Mouse (Mus musculus) limb, embryonic 13.5 days (tissue): ENCODE data around the gene Bahd1. TPM values are rescaled to one million over a fixed set of nuclear protein-coding genes. Genes with fewer than 3 reads are reported as not detected.
A peak's percentile ranks its signal among the peaks of the same experiment; 100 is the strongest.

ENCODE experiments used
- ATAC-seq: fragments of 200-750 bp; cut with Nextera tagmentation; 2 replicates; pipeline ENCODE4 v1.8.0; 2017; ENCODE audit warnings: low read depth, moderate number of reproducible peaks, moderate TSS enrichment; ENCODE audit not compliant: low FRiP score
- H3K27ac ChIP-seq: fragments of 300-500 bp; sonication (generic); 2 replicates; pipeline ENCODE4 v1.5.1; 2015; ENCODE audit warnings: inconsistent platforms, mild to moderate bottlenecking, moderate library complexity
- H3K27me3 ChIP-seq: fragments of 300-500 bp; sonication (generic); 2 replicates; pipeline ENCODE4 v1.6.1; 2015; ENCODE audit warnings: mild to moderate bottlenecking, inconsistent platforms
- H3K36me3 ChIP-seq: fragments of 300-500 bp; sonication (generic); 2 replicates; pipeline ENCODE4 v1.6.1; 2015; ENCODE audit warnings: inconsistent platforms, mild to moderate bottlenecking, moderate library complexity
- H3K4me1 ChIP-seq: fragments of 300-500 bp; sonication (generic); 2 replicates; pipeline ENCODE4 v1.6.1; 2015; ENCODE audit warnings: inconsistent platforms
- H3K4me2 ChIP-seq: fragments of 300-500 bp; sonication (generic); replicated peaks from 2 replicates; pipeline ENCODE4 v1.6.1; 2015; ENCODE audit warnings: inconsistent platforms, mild to moderate bottlenecking, moderate library complexity
- H3K4me3 ChIP-seq: fragments of 300-500 bp; sonication (generic); 2 replicates; pipeline ENCODE4 v1.5.1; 2015; ENCODE audit warnings: moderate library complexity, mild to moderate bottlenecking, inconsistent platforms
- H3K9ac ChIP-seq: fragments of 300-500 bp; sonication (generic); 2 replicates; pipeline ENCODE4 v1.6.1; 2015; ENCODE audit warnings: mild to moderate bottlenecking, inconsistent platforms
- H3K9me3 ChIP-seq: fragments of 300-500 bp; sonication (generic); 2 replicates; pipeline ENCODE4 v1.6.1; 2016; ENCODE audit warnings: inconsistent platforms
- WGBS: fragments of 180-500 bp; shearing (Covaris S2); methylation state at CpG from one replicate; pipeline ENCODE4 v1.1.7; 2015; 5-methylcytosine and 5-hydroxymethylcytosine counted together
- polyA plus RNA-seq: library from polyadenylated mRNA; unstranded; fragments of >200 nt; fragmentation: Nextera tagmentation; extraction: Ambion mirVana; gene quantifications from 2 replicates; pipeline ENCODE4 v1.2.1, GENCODE M21; 2015

Gene Bahd1
- polyA plus RNA-seq, 1 experiment from 2014 or later: 3.8 TPM

DNA sequence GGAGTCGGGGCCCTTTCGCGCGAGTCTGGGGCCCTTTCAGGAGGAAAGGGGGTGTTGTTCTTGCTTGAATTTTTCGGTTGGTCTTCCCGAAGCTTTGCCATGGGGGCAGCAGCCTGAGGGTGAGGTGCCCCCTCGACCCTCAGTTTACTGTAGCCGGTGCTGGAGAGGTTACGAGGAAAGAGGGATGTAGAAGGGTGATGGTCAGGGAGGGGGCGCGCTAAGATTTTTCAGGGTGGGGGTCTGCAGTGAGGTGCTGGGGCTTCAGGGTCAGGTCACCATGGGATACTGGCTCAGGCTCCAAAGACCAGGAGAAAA lies 606 bp downstream of the Bahd1 start:
- ATAC-seq: no peak

DNA sequence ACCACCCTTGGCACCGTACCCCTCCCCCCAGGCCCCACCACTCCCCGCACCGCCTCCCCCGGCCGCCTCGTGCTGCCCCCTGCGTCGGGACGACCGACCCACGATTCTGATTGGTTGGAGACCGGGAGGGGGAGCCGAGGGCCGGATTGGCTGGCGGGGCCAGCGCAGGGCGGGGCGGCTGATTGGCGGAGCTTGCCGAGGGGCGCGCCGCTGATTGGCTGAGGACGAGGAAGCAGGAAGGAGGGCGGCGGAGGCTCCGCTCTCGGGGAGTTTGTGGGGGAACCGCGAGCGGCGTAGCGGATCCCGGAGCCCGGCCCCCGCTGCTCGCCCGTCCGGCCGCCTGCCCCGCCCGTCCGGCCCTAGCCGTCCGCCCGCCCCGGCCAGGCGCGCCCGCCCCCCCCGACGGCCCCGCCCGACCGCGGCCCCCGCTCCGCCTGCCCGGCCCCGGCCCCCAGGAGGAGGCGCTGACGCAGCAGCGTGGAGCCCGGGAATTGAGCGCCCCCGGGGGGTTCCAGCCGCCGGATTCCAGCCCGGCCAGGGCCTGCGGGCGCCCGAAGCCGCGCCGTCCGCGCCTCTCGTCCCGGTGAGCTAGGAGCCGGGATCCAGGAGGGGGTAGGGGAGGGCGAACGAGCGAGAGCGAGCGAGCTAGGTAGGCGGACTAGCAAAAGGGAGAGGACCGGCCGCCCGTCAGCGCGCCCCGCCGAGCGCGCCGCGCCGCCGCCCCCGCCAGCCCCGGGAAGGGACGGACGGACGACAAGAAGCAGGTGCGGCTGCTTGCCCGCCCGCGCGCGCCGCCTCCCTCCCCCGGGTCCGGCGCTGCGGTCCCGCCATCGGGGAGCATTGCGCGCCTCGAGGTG lies 1.2 kb downstream of the Bahd1 start:
- Histone ChIP-seq H3K9me3 (no peaks in the 10 kb centered on the region), H3K27me3 (peaks cover 70% of the 10 kb centered on the region), H3K27ac (0 out of 2 replicates have a peak overlapping the region, but pooled peaks have one; percentile 15), H3K9ac (peak overlapping the region; percentile 87), H3K4me3 (peak overlapping the region; percentile 90), H3K4me1 (peaks cover 43% of the 10 kb centered on the region), H3K36me3 (no peaks in the 10 kb centered on the region), H3K4me2 (peak overlapping the region; percentile 99)
- WGBS: under 1% methylated on average over 78 of the region's 120 CpGs
- ATAC-seq: peak; percentile 94

More for the DNA sequence above, 606 bp downstream of the Bahd1 start:
- 0% methylated on average over 11 of the region's 11 CpGs for WGBS
- Histone ChIP-seq H3K4me2 (peak overlapping the region; percentile 99), H3K27ac (no peak overlapping the region), H3K9ac (peak overlapping the region; percentile 68), H3K4me3 (peak overlapping the region; percentile 90), H3K9me3 (no peaks in the 10 kb centered on the region), H3K27me3 (peaks cover 77% of the 10 kb centered on the region), H3K4me1 (peaks cover 47% of the 10 kb centered on the region), H3K36me3 (no peaks in the 10 kb centered on the region)

DNA sequence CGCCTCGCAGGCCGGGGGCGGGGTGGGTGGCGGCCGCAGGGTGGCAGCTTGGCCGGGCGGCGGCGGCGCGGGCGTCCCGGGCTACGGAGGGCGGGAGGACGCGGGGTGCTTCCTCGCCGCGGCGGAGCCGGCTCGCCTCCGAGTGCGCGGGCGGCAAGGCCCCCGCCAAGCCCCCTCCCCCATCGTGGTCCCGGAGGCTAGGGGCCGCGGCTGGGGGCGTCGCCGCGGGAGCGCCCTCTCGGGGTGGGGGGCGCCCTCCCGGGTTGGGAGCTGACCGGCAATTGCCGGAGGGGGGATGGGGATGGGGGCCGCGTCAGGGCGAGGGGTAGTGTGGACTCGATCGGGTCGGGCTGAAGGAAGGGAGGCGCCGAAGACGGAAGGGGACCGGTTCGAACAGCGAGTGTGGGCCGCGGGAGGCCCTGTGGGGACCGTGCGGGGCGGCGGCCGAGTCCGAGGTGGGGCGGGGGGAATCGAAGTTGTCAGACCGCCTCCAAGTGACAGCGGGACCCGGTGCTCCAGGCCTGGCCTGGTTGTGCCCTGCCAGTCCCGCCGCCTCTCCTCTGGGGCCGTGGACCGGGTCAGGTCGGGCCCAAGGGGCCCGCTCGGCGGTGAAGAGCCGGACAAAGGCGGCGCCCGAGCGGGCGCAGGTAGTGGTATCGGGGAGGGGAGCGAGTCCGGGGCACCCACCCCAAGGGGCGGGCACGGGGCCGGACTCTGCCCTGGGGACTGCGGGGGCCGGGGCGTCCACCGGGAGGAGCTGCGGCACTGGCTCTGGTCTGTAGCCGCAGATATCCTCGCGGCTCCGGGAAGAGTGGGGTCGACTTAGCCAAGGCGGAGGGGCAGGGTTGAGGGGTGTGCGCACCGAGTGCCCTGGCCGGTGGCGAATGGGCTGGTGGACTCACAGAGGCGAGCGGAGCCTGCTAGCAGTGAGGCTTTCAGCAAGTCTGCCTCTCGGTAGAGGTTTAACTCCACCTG lies 2.2 kb downstream of the Bahd1 start:
- Histone ChIP-seq H3K36me3 (no peaks in the 10 kb centered on the region), H3K27ac (0 out of 2 replicates have a peak overlapping the region, but pooled peaks have one; percentile 15), H3K27me3 (peaks cover 61% of the 10 kb centered on the region), H3K4me3 (peak overlapping the region; percentile 90), H3K4me1 (peaks cover 34% of the 10 kb centered on the region), H3K9me3 (no peaks in the 10 kb centered on the region), H3K9ac (peak overlapping the region; percentile 87), H3K4me2 (peak overlapping the region; percentile 99)
- peak; percentile 6; the same call in 1 of the 2 replicates for ATAC-seq
- 1% methylated on average over 65 of the region's 106 CpGs for WGBS

DNA sequence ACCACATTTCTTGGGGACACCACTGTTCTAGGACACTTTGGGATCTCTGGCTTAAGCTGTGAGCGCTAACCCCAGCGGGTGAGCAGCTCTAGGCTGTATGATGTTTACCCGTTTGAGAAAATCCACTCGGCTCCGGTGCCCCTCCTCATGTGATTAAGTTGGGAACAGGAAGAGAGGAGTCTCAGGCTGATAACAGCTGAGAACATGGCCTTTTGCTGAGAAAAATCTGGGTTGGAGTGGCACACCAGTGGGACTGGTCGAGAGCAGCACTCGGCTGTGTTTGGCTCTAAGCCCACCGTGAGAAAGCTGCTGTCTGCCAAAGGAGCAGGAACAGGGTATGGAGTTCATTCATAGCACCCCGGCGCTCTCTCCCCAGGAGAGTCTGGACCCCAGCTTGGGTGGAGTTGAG lies 3.2 kb downstream of the Bahd1 start:
- Histone ChIP-seq H3K36me3 (no peaks in the 10 kb centered on the region), H3K4me3 (peak overlapping the region; percentile 90), H3K27me3 (peaks cover 51% of the 10 kb centered on the region), H3K9ac (peak overlapping the region; percentile 26), H3K27ac (no peak overlapping the region), H3K9me3 (no peaks in the 10 kb centered on the region), H3K4me2 (peak overlapping the region; percentile 99), H3K4me1 (peaks cover 24% of the 10 kb centered on the region)
- WGBS: 15% methylated on average over 10 of the region's 10 CpGs
- ATAC-seq: no peak

DNA sequence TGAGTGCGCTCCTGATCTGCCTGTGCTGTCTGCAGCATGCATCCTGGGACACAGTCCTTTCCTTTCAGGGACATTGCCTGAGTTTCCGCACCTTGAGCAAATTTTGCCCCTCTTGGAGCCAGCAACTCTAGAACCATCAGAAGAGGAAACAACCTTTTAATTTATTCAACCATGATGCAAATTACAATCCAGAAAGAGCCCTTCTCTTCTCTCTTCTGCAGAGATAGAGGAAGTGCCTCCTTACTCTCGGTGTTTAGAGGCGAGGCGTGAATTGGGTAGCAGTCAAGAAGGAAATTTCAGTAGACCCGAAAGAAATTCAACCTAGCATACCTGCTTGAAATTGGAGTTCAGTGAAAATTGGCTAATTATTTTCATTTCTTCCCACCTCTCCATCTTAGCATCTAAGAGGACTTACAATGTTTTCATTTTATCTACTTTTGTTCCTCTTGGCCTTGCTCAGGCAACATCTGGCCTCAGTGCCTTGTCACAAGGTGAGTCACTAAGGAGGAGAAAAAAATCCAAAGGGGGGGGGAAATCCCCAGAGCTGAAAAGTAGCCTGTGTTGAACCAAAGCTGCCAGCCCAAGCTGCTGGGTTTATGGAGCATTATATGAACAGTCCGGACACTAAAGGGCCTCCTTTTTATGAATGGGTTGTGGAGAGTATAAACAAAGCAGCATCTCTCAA lies 5.4 kb downstream of the Bahd1 start:
- Histone ChIP-seq H3K4me1 (peaks cover 16% of the 10 kb centered on the region), H3K9ac (no peak overlapping the region), H3K27me3 (peaks cover 29% of the 10 kb centered on the region), H3K27ac (no peak overlapping the region), H3K4me2 (no peak overlapping the region), H3K36me3 (no peaks in the 10 kb centered on the region), H3K4me3 (no peak overlapping the region), H3K9me3 (no peaks in the 10 kb centered on the region)
- 78% methylated on average over 7 of the region's 7 CpGs for WGBS
- ATAC-seq: no peak

DNA sequence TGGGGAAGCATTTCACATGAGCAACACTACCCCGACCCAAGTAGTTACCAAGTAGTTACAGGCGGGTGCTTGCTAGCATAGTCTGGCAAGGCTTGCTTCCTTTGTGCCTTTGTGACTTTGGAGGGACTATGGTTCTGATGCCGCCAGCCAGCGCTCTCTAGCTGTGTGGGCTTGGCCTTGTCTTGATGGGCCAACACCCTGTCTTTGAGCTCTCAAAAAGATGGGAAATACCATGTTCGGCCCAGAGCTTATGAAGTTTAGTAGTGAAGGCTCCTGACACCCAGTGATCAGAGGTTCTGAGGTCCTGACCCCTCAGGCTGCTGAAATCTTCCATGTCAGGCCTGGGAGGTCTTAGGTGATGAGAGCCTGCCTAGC lies 5.9 kb downstream of the Bahd1 start:
- peaks cover 27% of the 10 kb centered on the region for H3K27me3 ChIP-seq
- H3K27ac ChIP-seq: no peak overlapping the region
- H3K36me3 ChIP-seq: no peaks in the 10 kb centered on the region
- peaks cover 15% of the 10 kb centered on the region for H3K4me1 ChIP-seq
- WGBS: 83% methylated on average over 5 of the region's 5 CpGs
- no peak overlapping the region for H3K4me3 ChIP-seq
- H3K9ac ChIP-seq: no peak overlapping the region
- H3K4me2 ChIP-seq: no peak overlapping the region
- H3K9me3 ChIP-seq: no peaks in the 10 kb centered on the region
- ATAC-seq: no peak

DNA sequence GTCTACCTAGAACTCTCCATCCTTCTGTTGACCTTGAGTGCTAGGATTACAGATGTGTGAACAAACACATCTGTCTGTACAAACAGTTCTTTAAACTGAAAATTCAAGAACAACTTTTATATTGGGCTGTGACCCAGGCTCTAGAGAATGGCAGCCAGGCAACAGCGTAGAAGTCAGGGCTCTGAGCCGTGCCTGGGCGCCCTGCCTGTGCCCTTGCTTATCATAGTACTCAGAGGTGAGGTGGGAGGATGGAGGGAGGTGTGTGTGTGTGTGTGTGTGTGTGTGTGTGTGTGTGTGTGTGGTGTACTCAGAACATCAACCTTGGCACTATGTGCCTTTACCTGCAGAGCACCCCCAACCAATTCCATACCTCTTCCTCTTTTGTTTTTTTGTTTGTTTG lies 7.6 kb downstream of the Bahd1 start:
- H3K4me1 ChIP-seq: peaks cover 12% of the 10 kb centered on the region
- no peaks in the 10 kb centered on the region for H3K9me3 ChIP-seq
- no peak overlapping the region for H3K4me3 ChIP-seq
- H3K27ac ChIP-seq: no peak overlapping the region
- H3K27me3 ChIP-seq: peaks cover 23% of the 10 kb centered on the region
- no peak overlapping the region for H3K9ac ChIP-seq
- WGBS: 97% methylated on average over 3 of the region's 3 CpGs
- ATAC-seq: no peak
- H3K4me2 ChIP-seq: no peak overlapping the region
- no peaks in the 10 kb centered on the region for H3K36me3 ChIP-seq

DNA sequence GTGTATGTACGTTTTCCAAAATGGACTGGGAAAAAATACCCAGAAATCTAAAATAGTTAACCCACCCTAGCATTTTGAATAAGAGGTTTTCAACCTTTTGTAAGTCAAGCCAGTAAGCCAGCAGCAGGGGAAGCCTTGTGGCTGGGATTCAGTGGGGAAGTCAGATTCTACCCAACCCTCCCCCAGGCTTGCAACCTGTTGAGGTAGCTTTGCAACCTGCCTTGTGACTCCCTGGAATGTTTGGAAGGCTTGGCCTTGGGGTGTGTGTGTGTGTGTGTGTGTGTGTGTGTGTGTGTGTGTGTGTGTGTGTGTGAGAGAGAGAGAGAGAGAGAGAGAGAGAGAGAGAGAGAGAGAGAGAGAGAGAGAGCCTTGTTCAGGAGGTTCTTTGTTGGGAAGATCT lies 9.0 kb downstream of the Bahd1 start:
- WGBS: 68% methylated on average over 1 of the region's 1 CpGs
- ATAC-seq: no peak

DNA sequence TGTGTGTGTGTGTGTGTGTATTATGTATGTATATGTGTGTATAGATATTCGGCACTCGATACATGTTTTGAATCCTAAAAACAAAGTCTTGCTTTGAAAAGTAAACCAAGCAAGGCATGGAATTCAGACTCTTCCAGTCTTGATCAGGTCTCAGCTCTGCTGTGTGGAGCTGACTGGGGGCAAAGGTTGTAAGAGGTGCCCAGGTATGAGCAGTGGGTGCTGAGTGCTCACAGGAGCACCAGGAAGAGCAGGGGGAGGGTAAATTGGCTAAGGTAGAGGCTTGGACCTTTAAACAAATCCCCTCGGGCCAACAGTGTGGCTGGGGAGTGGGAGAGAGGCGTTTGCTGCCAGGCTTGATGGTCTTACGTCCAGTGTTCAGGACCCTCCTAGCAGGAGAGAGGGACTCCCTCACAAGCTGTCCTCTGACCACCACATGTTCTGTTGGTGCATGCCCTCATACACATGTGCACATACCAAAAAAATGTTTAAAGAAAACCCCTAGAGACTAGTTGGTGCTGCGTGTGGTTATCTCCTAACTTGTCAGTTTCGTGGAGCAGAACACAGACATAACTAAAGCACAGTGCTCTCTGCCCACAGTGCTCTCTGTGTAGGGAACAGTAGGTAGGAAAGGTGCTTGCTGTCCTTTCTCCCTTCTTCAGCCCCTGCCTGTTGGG lies 10.6 kb downstream of the Bahd1 start:
- H3K4me3 ChIP-seq: no peak overlapping the region
- H3K27ac ChIP-seq: no peak overlapping the region
- H3K36me3 ChIP-seq: no peaks in the 10 kb centered on the region
- no peak for ATAC-seq
- no peaks in the 10 kb centered on the region for H3K27me3 ChIP-seq
- H3K9me3 ChIP-seq: no peaks in the 10 kb centered on the region
- WGBS: 70% methylated on average over 7 of the region's 7 CpGs
- H3K4me2 ChIP-seq: no peak overlapping the region
- no peak overlapping the region for H3K9ac ChIP-seq
- peaks cover 18% of the 10 kb centered on the region for H3K4me1 ChIP-seq

More for the DNA sequence above, 9.0 kb downstream of the Bahd1 start:
- Histone ChIP-seq H3K9me3 (no peaks in the 10 kb centered on the region), H3K36me3 (no peaks in the 10 kb centered on the region), H3K27me3 (peaks cover 9% of the 10 kb centered on the region), H3K4me2 (no peak overlapping the region), H3K9ac (no peak overlapping the region), H3K4me1 (peaks cover 17% of the 10 kb centered on the region), H3K27ac (no peak overlapping the region), H3K4me3 (no peak overlapping the region)

DNA sequence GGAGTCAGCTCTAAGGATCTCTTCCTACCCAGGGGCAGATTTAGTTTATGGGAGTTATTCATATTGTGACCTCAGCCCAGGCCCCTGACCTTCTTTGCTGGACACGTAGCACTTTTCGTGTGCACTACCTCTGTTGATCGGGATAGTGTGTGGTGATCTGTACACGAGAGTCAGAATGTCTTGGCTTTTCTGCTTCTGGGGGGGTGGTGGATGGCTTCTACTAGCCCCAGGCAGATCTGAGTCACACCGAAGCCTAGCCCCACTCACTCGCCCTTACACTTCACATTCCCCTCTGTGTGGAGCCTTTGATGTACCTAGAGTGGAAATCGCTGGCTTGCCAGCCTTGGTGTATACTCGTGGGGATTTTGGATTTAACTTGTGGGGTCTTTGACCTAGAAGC lies 12.5 kb downstream of the Bahd1 start:
- no peak for ATAC-seq
- H3K4me2 ChIP-seq: no peak overlapping the region
- 61% methylated on average over 8 of the region's 8 CpGs for WGBS

DNA sequence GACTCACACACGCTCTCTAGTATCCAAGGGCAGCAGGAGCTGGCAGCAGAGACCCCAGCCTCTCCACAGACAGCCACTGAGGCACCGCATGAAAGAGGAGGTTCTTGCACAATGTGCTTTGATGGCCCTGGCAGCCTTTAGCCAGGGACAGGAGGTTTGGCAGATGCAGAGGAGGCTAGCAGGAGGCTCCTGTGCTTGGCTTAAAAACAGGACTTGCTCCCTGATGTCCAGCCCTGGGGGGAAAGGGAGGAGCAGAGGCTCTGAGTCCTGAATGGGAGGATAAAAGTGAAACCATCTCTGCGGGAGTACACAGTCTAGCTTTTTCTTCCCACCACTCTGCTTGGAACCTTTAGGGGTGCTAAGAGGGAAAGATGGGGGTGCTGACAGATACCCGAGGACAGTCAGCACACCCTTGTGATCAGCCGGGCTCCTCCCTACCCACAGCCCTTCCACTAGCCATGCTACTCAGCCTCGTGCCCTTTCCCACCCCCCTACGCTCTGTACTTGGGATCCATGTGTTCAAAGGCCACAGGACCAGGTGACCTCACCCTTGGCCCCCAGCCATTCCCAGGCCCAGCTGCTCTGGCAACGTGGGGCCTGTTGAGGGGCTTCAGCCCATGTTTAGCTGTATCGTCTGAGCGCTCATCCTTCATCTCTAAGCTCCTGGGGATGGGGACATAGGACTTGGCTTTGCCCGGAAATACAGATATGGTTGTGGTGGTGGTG lies 13.5 kb downstream of the Bahd1 start:
- no peaks in the 10 kb centered on the region for H3K9me3 ChIP-seq
- peaks cover 36% of the 10 kb centered on the region for H3K4me1 ChIP-seq
- no peak for ATAC-seq
- no peak overlapping the region for H3K4me3 ChIP-seq
- no peak overlapping the region for H3K4me2 ChIP-seq
- H3K27ac ChIP-seq: no peak overlapping the region
- peaks cover 7% of the 10 kb centered on the region for H3K36me3 ChIP-seq
- H3K9ac ChIP-seq: 0 out of 2 replicates have a peak overlapping the region, but pooled peaks have one; percentile 1
- H3K27me3 ChIP-seq: no peaks in the 10 kb centered on the region
- WGBS: 54% methylated on average over 11 of the region's 11 CpGs

More for the DNA sequence above, 12.5 kb downstream of the Bahd1 start:
- H3K36me3 ChIP-seq: peaks cover 7% of the 10 kb centered on the region
- H3K27me3 ChIP-seq: no peaks in the 10 kb centered on the region
- H3K4me1 ChIP-seq: peaks cover 26% of the 10 kb centered on the region
- no peak overlapping the region for H3K9ac ChIP-seq
- H3K27ac ChIP-seq: no peak overlapping the region
- H3K4me3 ChIP-seq: no peak overlapping the region
- no peaks in the 10 kb centered on the region for H3K9me3 ChIP-seq
